Mouse (Mus musculus) heart, adult 2 months (tissue): ENCODE data around the gene Dguok. TPM values are rescaled to one million over a fixed set of nuclear protein-coding genes. Genes with fewer than 3 reads are reported as not detected.

Source experiments
- DNase-seq, 2 experiments: peaks; one replicate each; pipeline ENCODE4 v3.0.0; 2021
- H3K27ac ChIP-seq: fragments of 200-600 bp; 2 replicates; pipeline ENCODE4 v1.8.1; 2022
- H3K27me3 ChIP-seq: fragments of 200-500 bp; 2 replicates; pipeline ENCODE4 v1.6.1; 2012; ENCODE audit warnings: mild to moderate bottlenecking, low read length, inconsistent platforms, mixed read lengths; ENCODE audit not compliant: control insufficient read depth, insufficient read depth
- H3K36me3 ChIP-seq: fragments of 200-500 bp; 2 replicates; pipeline ENCODE4 v1.6.1; 2012; ENCODE audit warnings: low read length, inconsistent platforms; ENCODE audit not compliant: control insufficient read depth, insufficient read depth
- H3K4me1 ChIP-seq: fragments of 200-500 bp; 2 replicates; pipeline ENCODE4 v1.6.1; 2011; ENCODE audit warnings: low read length; ENCODE audit not compliant: control insufficient read depth, insufficient read depth
- H3K4me3 ChIP-seq: fragments of 200-600 bp; 2 replicates; pipeline ENCODE4 v1.8.1; 2022
- H3K79me2 ChIP-seq: fragments of 200-500 bp; replicated peaks from 2 replicates; pipeline ENCODE4 v1.6.1; 2012; ENCODE audit warnings: mild to moderate bottlenecking, inconsistent platforms, low read length, moderate library complexity, mixed read lengths; ENCODE audit not compliant: control insufficient read depth, insufficient read depth
- H3K9ac ChIP-seq: fragments of 200-500 bp; 2 replicates; pipeline ENCODE4 v1.6.1; 2012; ENCODE audit warnings: low read depth, mild to moderate bottlenecking, control low read depth, inconsistent platforms, low read length, mixed read lengths
- CTCF ChIP-seq: fragments of 200-600 bp; IDR thresholded peaks from 2 replicates; pipeline ENCODE4 v1.8.1; 2022; ENCODE audit warnings: antibody characterized with exemption, mild to moderate bottlenecking, moderate library complexity
- EP300 ChIP-seq: fragments of 200-500 bp; IDR thresholded peaks from 2 replicates; pipeline ENCODE4 v1.6.1; 2011; ENCODE audit warnings: low read depth, low read length, control low read depth; ENCODE audit not compliant: insufficient read depth
- POLR2A ChIP-seq: fragments of 200-500 bp; IDR thresholded peaks from 2 replicates; pipeline ENCODE4 v1.6.1; 2011; ENCODE audit warnings: mild to moderate bottlenecking, low read depth, low read length, control low read depth; ENCODE audit not compliant: insufficient read depth
- WGBS: fragments of 180-500 bp; shearing (Covaris S2); methylation state at CpG from one replicate; pipeline ENCODE4 v1.1.7; 2018; 5-methylcytosine and 5-hydroxymethylcytosine counted together
- intact Hi-C: fragments of 180-260 bp; cut with DNase I; formaldehyde crosslinking; loops from one replicate; pipeline ENCODE4 v1.15.1; 2025
- polyA plus RNA-seq: library from polyadenylated mRNA; depleted of rRNA; stranded (reverse); fragments of >200 nt; gene quantifications from 2 replicates; pipeline ENCODE4 v1.2.3, GENCODE M21; 2012
- total RNA-seq, 2 experiments: library from RNA; stranded (reverse); gene quantifications; 2 replicates each; pipeline ENCODE4 v1.2.3; 2021

Gene Dguok
- total and polyA plus RNA-seq, 3 experiments: 32.4 to 48.1 (median 33.7) TPM

- H3K9ac ChIP-seq: no peak overlapping the region
- DNase-seq: no peak
- no peak for TF ChIP-seq POLR2A
- TF ChIP-seq CTCF: no peak
- no peak for TF ChIP-seq EP300
- intact Hi-C loops: no loop called here
- no peaks in the 10 kb centered on the region for H3K79me2 ChIP-seq
- H3K27ac ChIP-seq: no peak overlapping the region
- WGBS: 44% methylated on average over 4 of the region's 4 CpGs
- no peaks in the 10 kb centered on the region for H3K27me3 ChIP-seq
- H3K36me3 ChIP-seq: no peaks in the 10 kb centered on the region
- peaks cover 3% of the 10 kb centered on the region for H3K4me1 ChIP-seq
- no peak overlapping the region for H3K4me3 ChIP-seq
Measured at GRCm38 (mm10) chr6:83485854-83486253, 20.9 kb downstream of the Dguok start.

GRCm38 (mm10) chr6:83483776-83484175, 23.0 kb downstream of the Dguok start:
- 95% methylated on average over 7 of the region's 7 CpGs for WGBS
- no peak for DNase-seq
- Histone ChIP-seq H3K27ac (no peak overlapping the region), H3K79me2 (no peaks in the 10 kb centered on the region), H3K36me3 (no peaks in the 10 kb centered on the region), H3K9ac (no peak overlapping the region), H3K4me3 (no peak overlapping the region), H3K4me1 (peaks cover 3% of the 10 kb centered on the region), H3K27me3 (no peaks in the 10 kb centered on the region)
- intact Hi-C loops: no loop called here
- TF ChIP-seq EP300: no peak
- TF ChIP-seq POLR2A: no peak
- no peak for TF ChIP-seq CTCF

GRCm38 (mm10) chr6:83482418-83483085, 24.2 kb downstream of the Dguok start:
- 64% methylated on average over 10 of the region's 10 CpGs for WGBS
- Histone ChIP-seq H3K9ac (no peak overlapping the region), H3K27ac (no peak overlapping the region), H3K4me3 (no peak overlapping the region), H3K4me1 (peaks cover 3% of the 10 kb centered on the region), H3K36me3 (no peaks in the 10 kb centered on the region), H3K27me3 (no peaks in the 10 kb centered on the region), H3K79me2 (no peaks in the 10 kb centered on the region)
- TF ChIP-seq CTCF: no peak
- TF ChIP-seq EP300: no peak
- no peak for TF ChIP-seq POLR2A
- peak in 1 of 2 experiments; percentile 46 for DNase-seq
- intact Hi-C loops: no loop called here

- Histone ChIP-seq H3K36me3 (no peaks in the 10 kb centered on the region), H3K9ac (no peak overlapping the region), H3K27ac (no peak overlapping the region), H3K4me3 (no peak overlapping the region), H3K4me1 (peaks cover 1% of the 10 kb centered on the region; the same call in 1 of the 2 replicates), H3K79me2 (no peaks in the 10 kb centered on the region), H3K27me3 (no peaks in the 10 kb centered on the region)
- DNase-seq: no peak
- intact Hi-C loops: no loop called here
- TF ChIP-seq EP300 (no peak), CTCF (no peak), POLR2A (no peak)
- WGBS: 88% methylated on average over 6 of the region's 6 CpGs
Measured at GRCm38 (mm10) chr6:83480019-83480655, 26.6 kb downstream of the Dguok start.

- H3K27ac ChIP-seq: no peak overlapping the region
- H3K36me3 ChIP-seq: no peaks in the 10 kb centered on the region
- intact Hi-C loops: no loop called here
- no peak overlapping the region for H3K4me3 ChIP-seq
- no peak for DNase-seq
- WGBS: 84% methylated on average over 2 of the region's 2 CpGs
- H3K27me3 ChIP-seq: no peaks in the 10 kb centered on the region
- TF ChIP-seq CTCF (no peak), POLR2A (no peak), EP300 (no peak)
- H3K4me1 ChIP-seq: peaks cover 1% of the 10 kb centered on the region; the same call in 1 of the 2 replicates
- H3K79me2 ChIP-seq: no peaks in the 10 kb centered on the region
- no peak overlapping the region for H3K9ac ChIP-seq
Measured at GRCm38 (mm10) chr6:83479193-83479592, 27.6 kb downstream of the Dguok start.

GRCm38 (mm10) chr6:83478628-83479027, 28.1 kb downstream of the Dguok start:
- Histone ChIP-seq H3K27me3 (no peaks in the 10 kb centered on the region), H3K9ac (no peak overlapping the region), H3K4me3 (no peak overlapping the region), H3K36me3 (no peaks in the 10 kb centered on the region), H3K79me2 (no peaks in the 10 kb centered on the region), H3K4me1 (peaks cover 1% of the 10 kb centered on the region; the same call in 1 of the 2 replicates), H3K27ac (no peak overlapping the region)
- DNase-seq: no peak
- intact Hi-C loops: no loop called here
- TF ChIP-seq CTCF (no peak), EP300 (no peak), POLR2A (no peak)
- WGBS: 97% methylated on average over 7 of the region's 7 CpGs
